Mouse (Mus musculus): Measurements from ENCODE around the gene Asb6. TPM values are rescaled to one million over a fixed set of nuclear protein-coding genes. Genes with fewer than 3 reads are reported as not detected.

The Asb6 gene
- polyA plus RNA-seq, 1 experiment from 2014 or later = 44.2 TPM

DNA sequence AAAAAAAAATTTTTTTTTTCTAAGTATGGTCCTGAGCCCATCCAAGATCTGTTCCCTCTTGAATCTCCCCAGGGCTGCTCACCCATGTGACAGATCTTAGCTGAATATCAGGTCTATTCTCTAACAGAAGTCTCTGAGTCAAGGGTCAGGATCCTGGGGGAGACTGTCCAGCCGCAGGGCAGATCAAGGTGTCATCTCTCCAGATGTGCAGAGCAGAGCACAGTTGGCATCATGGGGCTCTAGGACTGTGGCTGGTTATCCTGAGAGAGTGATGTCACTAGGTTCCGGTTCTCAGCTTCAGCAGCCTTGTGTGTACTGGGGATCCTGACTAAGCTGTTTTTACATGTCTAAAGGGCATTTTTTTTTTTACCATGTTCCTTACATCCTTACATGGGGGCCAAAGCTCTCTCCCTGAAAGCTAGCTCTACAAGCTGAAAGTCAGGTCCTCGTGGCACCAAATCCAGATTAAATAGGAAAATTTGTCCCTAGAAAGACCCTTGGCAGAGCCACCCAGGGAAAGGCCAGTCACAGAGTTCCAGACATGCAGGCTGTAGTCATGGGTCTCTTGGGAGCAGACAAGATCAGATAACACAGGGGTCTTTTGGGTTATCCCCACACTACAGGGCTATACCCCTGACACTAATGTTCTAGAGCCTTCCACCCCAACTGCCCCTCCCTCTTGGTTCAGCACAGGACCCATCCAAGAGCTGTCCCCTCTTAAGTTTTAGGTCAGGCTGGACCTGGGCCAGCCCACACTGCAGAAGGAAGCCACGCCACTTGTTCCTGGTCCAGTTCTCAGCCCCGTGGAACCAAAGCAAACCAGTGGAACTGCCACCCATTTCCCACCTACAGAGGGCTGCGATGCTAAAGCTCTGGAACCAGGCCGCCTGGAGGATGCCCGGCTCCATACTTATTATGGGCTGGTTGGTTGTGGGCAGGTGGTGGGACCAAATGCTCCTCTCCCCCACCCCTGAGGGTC is 47.5 kb downstream of the Asb6 start:
- Histone ChIP-seq H3K36me3 (ENCODE audit: control insufficient read depth, insufficient read depth, low read length) (no peaks in the 10 kb centered on the region), H3K4me2 (peak overlapping the region; percentile 68), H3K9ac (ENCODE audit: low read depth, low read length) (peak overlapping the region; percentile 62; the same call in 1 of the 2 replicates), H3K9me3 (ENCODE audit: control insufficient read depth, low read length) (no peaks in the 10 kb centered on the region), H3K27me3 (replicated peaks; ENCODE audit: control insufficient read depth, insufficient read depth, low read length) (no peaks in the 10 kb centered on the region), H3K27ac (ENCODE audit: low read depth, low read length) (peak overlapping the region; percentile 69; the same call in 1 of the 2 replicates), H3K4me3 (ENCODE audit: low read depth, low read length) (no peak overlapping the region), H3K4me1 (replicated peaks; ENCODE audit: control insufficient read depth, insufficient read depth, low read length) (peaks cover 36% of the 10 kb centered on the region)
- ATAC-seq (replicated peaks; ENCODE audit: low FRiP score) (no peak), DNase-seq (ENCODE audit: low spot score) (no peak)
- 77% methylated on average over 8 of the region's 8 CpGs for WGBS

- H3K9ac ChIP-seq (ENCODE audit: low read depth, low read length) = no peak overlapping the region
- DNase-seq (ENCODE audit: low spot score) = no peak
- H3K27me3 ChIP-seq (replicated peaks; ENCODE audit: control insufficient read depth, insufficient read depth, low read length) = no peaks in the 10 kb centered on the region
- peak overlapping the region; percentile 25; the same call in 1 of the 2 replicates for H3K27ac ChIP-seq (ENCODE audit: low read depth, low read length)
- peaks cover 25% of the 10 kb centered on the region for H3K4me1 ChIP-seq (replicated peaks; ENCODE audit: control insufficient read depth, insufficient read depth, low read length)
- H3K36me3 ChIP-seq (ENCODE audit: control insufficient read depth, insufficient read depth, low read length) = no peaks in the 10 kb centered on the region
- WGBS = 24% methylated on average over 5 of the region's 5 CpGs
- H3K4me3 ChIP-seq (ENCODE audit: low read depth, low read length) = no peak overlapping the region
- no peaks in the 10 kb centered on the region for H3K9me3 ChIP-seq (ENCODE audit: control insufficient read depth, low read length)
- ATAC-seq (replicated peaks; ENCODE audit: low FRiP score) = peak; percentile 53
- H3K4me2 ChIP-seq = no peak overlapping the region; the same call in 1 of the 2 replicates
Observed at GRCm38 (mm10) chr2:30779241-30779640, 50.9 kb downstream of the Asb6 start.

DNA sequence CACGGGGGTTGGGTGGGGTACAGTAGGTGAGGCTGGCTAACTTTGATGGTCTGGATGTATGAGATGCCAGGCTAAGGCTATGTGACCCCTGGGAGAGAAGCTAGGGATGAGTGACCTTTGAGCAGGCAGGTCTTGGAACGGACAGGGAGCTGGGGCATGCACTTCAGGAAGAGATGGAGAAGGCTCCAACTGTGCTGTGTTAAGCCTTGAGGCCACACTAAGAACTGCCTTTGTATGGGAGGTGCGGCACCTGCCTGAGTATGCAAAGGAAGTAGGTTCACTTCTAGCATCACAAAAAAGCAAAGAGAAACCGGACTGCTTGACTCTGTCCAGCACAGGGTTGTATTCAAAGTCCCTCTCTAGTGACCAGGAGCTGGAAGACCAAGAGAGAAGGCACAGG is 51.9 kb downstream of the Asb6 start:
- Histone ChIP-seq H3K27ac (ENCODE audit: low read depth, low read length) (no peak overlapping the region), H3K36me3 (ENCODE audit: control insufficient read depth, insufficient read depth, low read length) (no peaks in the 10 kb centered on the region), H3K4me3 (ENCODE audit: low read depth, low read length) (no peak overlapping the region), H3K4me2 (no peak overlapping the region), H3K4me1 (replicated peaks; ENCODE audit: control insufficient read depth, insufficient read depth, low read length) (peaks cover 24% of the 10 kb centered on the region), H3K9ac (ENCODE audit: low read depth, low read length) (no peak overlapping the region), H3K27me3 (replicated peaks; ENCODE audit: control insufficient read depth, insufficient read depth, low read length) (no peaks in the 10 kb centered on the region), H3K9me3 (ENCODE audit: control insufficient read depth, low read length) (no peaks in the 10 kb centered on the region)
- no peak for ATAC-seq (replicated peaks; ENCODE audit: low FRiP score)
- DNase-seq (ENCODE audit: low spot score) = no peak
- 72% methylated on average over 4 of the region's 4 CpGs for WGBS

- no peak for DNase-seq (ENCODE audit: low spot score)
- 77% methylated on average over 3 of the region's 3 CpGs for WGBS
- H3K4me2 ChIP-seq = no peak overlapping the region
- no peaks in the 10 kb centered on the region for H3K27me3 ChIP-seq (replicated peaks; ENCODE audit: control insufficient read depth, insufficient read depth, low read length)
- H3K27ac ChIP-seq (ENCODE audit: low read depth, low read length) = no peak overlapping the region
- no peak overlapping the region for H3K9ac ChIP-seq (ENCODE audit: low read depth, low read length)
- no peaks in the 10 kb centered on the region for H3K9me3 ChIP-seq (ENCODE audit: control insufficient read depth, low read length)
- peaks cover 28% of the 10 kb centered on the region for H3K4me1 ChIP-seq (replicated peaks; ENCODE audit: control insufficient read depth, insufficient read depth, low read length)
- ATAC-seq (replicated peaks; ENCODE audit: low FRiP score) = no peak
- no peak overlapping the region for H3K4me3 ChIP-seq (ENCODE audit: low read depth, low read length)
- H3K36me3 ChIP-seq (ENCODE audit: control insufficient read depth, insufficient read depth, low read length) = no peaks in the 10 kb centered on the region
Observed at GRCm38 (mm10) chr2:30777266-30777665, 52.9 kb downstream of the Asb6 start.

GRCm38 (mm10) chr2:30775955-30776354 is 54.2 kb downstream of the Asb6 start:
- Histone ChIP-seq H3K9ac (ENCODE audit: low read depth, low read length) (no peak overlapping the region), H3K4me3 (ENCODE audit: low read depth, low read length) (no peak overlapping the region), H3K27ac (ENCODE audit: low read depth, low read length) (no peak overlapping the region), H3K27me3 (replicated peaks; ENCODE audit: control insufficient read depth, insufficient read depth, low read length) (no peaks in the 10 kb centered on the region), H3K9me3 (ENCODE audit: control insufficient read depth, low read length) (no peaks in the 10 kb centered on the region), H3K4me2 (no peak overlapping the region), H3K4me1 (replicated peaks; ENCODE audit: control insufficient read depth, insufficient read depth, low read length) (peaks cover 36% of the 10 kb centered on the region), H3K36me3 (ENCODE audit: control insufficient read depth, insufficient read depth, low read length) (no peaks in the 10 kb centered on the region)
- DNase-seq (ENCODE audit: low spot score) = no peak
- WGBS = 53% methylated on average over 3 of the region's 3 CpGs
- no peak for ATAC-seq (replicated peaks; ENCODE audit: low FRiP score)

- Histone ChIP-seq H3K27ac (ENCODE audit: low read depth, low read length) (peak overlapping the region; percentile 99), H3K36me3 (ENCODE audit: control insufficient read depth, insufficient read depth, low read length) (no peaks in the 10 kb centered on the region), H3K4me3 (ENCODE audit: low read depth, low read length) (0 out of 2 replicates have a peak overlapping the region, but pooled peaks have one; percentile 6), H3K4me2 (peak overlapping the region; percentile 96), H3K27me3 (replicated peaks; ENCODE audit: control insufficient read depth, insufficient read depth, low read length) (no peaks in the 10 kb centered on the region), H3K9ac (ENCODE audit: low read depth, low read length) (peak overlapping the region; percentile 44), H3K4me1 (replicated peaks; ENCODE audit: control insufficient read depth, insufficient read depth, low read length) (peaks cover 31% of the 10 kb centered on the region), H3K9me3 (ENCODE audit: control insufficient read depth, low read length) (no peaks in the 10 kb centered on the region)
- DNase-seq (ENCODE audit: low spot score) (no peak), ATAC-seq (replicated peaks; ENCODE audit: low FRiP score) (no peak)
- 76% methylated on average over 8 of the region's 8 CpGs for WGBS
Observed at GRCm38 (mm10) chr2:30773313-30774005, 56.7 kb downstream of the Asb6 start.

Other genes starting within 250 kb of the Asb6 start
- gene Cstad, start 235.3 kb downstream of the Asb6 start, polyA plus RNA-seq (2014; fragmentation: Nextera tagmentation; extraction: Ambion mirVana) = 0.38 TPM in 1 of 2 replicates, not detected in the other
- 0.40 and 0.75 TPM in 2 replicates for gene 1700001O22Rik, start 26.7 kb downstream of the Asb6 start, polyA plus RNA-seq (2014; fragmentation: Nextera tagmentation; extraction: Ambion mirVana)
- gene Ntmt1, start 22.5 kb downstream of the Asb6 start, polyA plus RNA-seq (2014; fragmentation: Nextera tagmentation; extraction: Ambion mirVana) = 75.9 and 85.2 TPM in 2 replicates
- gene Prrx2, start 4.6 kb upstream of the Asb6 start, polyA plus RNA-seq (2014; fragmentation: Nextera tagmentation; extraction: Ambion mirVana) = 8.2 and 9.4 TPM in 2 replicates
- gene Ptges, start 99.5 kb upstream of the Asb6 start, polyA plus RNA-seq (2014; fragmentation: Nextera tagmentation; extraction: Ambion mirVana) = 0.92 and 0.97 TPM in 2 replicates
- gene Tor1b, start 122.6 kb upstream of the Asb6 start, polyA plus RNA-seq (2014; fragmentation: Nextera tagmentation; extraction: Ambion mirVana) = 27.2 and 31.6 TPM in 2 replicates
- 71.7 and 73.2 TPM in 2 replicates for gene Tor1a, start 137.6 kb upstream of the Asb6 start, polyA plus RNA-seq (2014; fragmentation: Nextera tagmentation; extraction: Ambion mirVana)
- 51.6 and 53.5 TPM in 2 replicates for gene BC005624, start 151.9 kb upstream of the Asb6 start, polyA plus RNA-seq (2014; fragmentation: Nextera tagmentation; extraction: Ambion mirVana)
- 11.5 and 12.9 TPM in 2 replicates for gene Usp20, start 151.9 kb upstream of the Asb6 start, polyA plus RNA-seq (2014; fragmentation: Nextera tagmentation; extraction: Ambion mirVana)

Measured in liver, embryonic 11.5 days (tissue).